ENCODE assay signal across 20 mouse cellular contexts in the genomic region with DNA sequence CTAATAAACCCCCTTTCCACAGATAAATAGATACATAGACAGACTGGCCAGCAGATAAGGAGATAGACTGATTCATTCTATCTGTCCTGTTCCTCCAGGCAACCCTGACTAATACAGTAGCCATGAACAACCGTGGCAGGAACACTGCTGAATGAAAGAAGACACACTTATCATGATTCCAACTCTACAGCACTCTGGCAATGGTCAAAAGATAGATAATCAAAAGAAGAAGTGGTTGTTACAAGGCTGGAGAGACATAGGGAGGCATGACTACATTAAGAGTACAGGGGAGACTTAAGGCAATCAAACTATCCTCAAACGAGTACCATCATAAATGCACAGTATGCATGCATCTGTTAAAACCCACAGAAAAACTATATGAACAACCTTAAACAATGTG. TPM values are rescaled to one million over a fixed set of nuclear protein-coding genes. Genes with fewer than 3 reads are reported as not detected.
A peak's percentile ranks its signal among the peaks of the same experiment; 100 is the strongest.
DNase-seq lines count a peak whose midpoint lies in the region; ATAC-seq and TF ChIP-seq lines count a peak whose summit lies in the region.
"Had no signal": no experiment of that assay in that cellular context is flagged by ENCODE, and none has a peak within 500 bp of the region (broad histone marks: within the 10 kb centered on the region; RNA-seq: fewer than 3 reads in every experiment).

No protein-coding gene starts in this region.

- no peak overlapping the region for H3K9ac ChIP-seq in MEL (ENCODE audit: control insufficient read depth, low read depth, low read length, poor library complexity, severe bottlenecking)
- no peak overlapping the region for H3K9ac ChIP-seq in hindbrain, embryonic 12.5 days
- H3K9ac ChIP-seq: embryonic facial prominence, embryonic 12.5 days; forebrain, embryonic 12.5 days had no signal

- peak; percentile 22 for DNase-seq in heart, embryonic 10.5 days (ENCODE audit: low spot score)
- no peak for DNase-seq in heart, adult 18-20 months
- DNase-seq in MEL (ENCODE audit: low read depth, low spot score) = peak; percentile 62
- no peak for DNase-seq in forebrain, embryonic 10.5 days (ENCODE audit: extremely low spot score, low spot score)
- DNase-seq: adrenal gland, adult 8-10 months; adrenal gland, postnatal 14 days; adrenal gland, postnatal 36 days; cerebellum, adult 11-12 months; cerebellum, adult 2 months; cerebellum, adult 9-10 months; cerebellum, postnatal 10 days; cerebellum, postnatal 25 days had no signal

- no peaks in the 10 kb centered on the region for H3K9me3 ChIP-seq in heart, embryonic 10.5 days
- no peaks in the 10 kb centered on the region for H3K9me3 ChIP-seq in MEL (replicated peaks; ENCODE audit: insufficient read depth, low read length)
- no peaks in the 10 kb centered on the region for H3K9me3 ChIP-seq in forebrain, embryonic 10.5 days
- no peaks in the 10 kb centered on the region for H3K9me3 ChIP-seq in hindbrain, embryonic 12.5 days (replicated peaks)
- H3K9me3 ChIP-seq: embryonic facial prominence, embryonic 10.5 days; embryonic facial prominence, embryonic 12.5 days had no signal

- H3K4me2 ChIP-seq in hindbrain, embryonic 12.5 days (replicated peaks) = no peak overlapping the region
- H3K4me2 ChIP-seq: embryonic facial prominence, embryonic 12.5 days; forebrain, embryonic 12.5 days had no signal

- TF ChIP-seq POLR2A in MEL (IDR thresholded peaks at IDR 0.05; ENCODE audit: control insufficient read depth in 1 of 2, insufficient read depth in 1 of 2, low read depth in 1 of 2, low read length in 2 of 2, poor library complexity in 1 of 2) = no peak

- TF ChIP-seq EP300 in MEL (IDR thresholded peaks at IDR 0.05; ENCODE audit: low read depth in 1 of 2, low read length in 2 of 2) = peak; percentile 60 to 88

- peaks cover 25% of the 10 kb centered on the region; the same call in 1 of the 2 replicates for H3K4me1 ChIP-seq in heart, embryonic 10.5 days
- H3K4me1 ChIP-seq in MEL (ENCODE audit: control insufficient read depth in 1 of 2, insufficient read depth in 2 of 2, low read length in 2 of 2) = peaks cover 8 to 9% of the 10 kb centered on the region in 2 experiments
- peaks cover 12% of the 10 kb centered on the region for H3K4me1 ChIP-seq in forebrain, embryonic 10.5 days
- H3K4me1 ChIP-seq in hindbrain, embryonic 12.5 days = peaks cover 7% of the 10 kb centered on the region

- H3K4me3 ChIP-seq in heart, embryonic 10.5 days = no peak overlapping the region
- no peak overlapping the region for H3K4me3 ChIP-seq in MEL (ENCODE audit: control insufficient read depth in 1 of 2, insufficient read depth in 1 of 2, low read depth in 2 of 2, low read length in 2 of 2)
- H3K4me3 ChIP-seq in forebrain, embryonic 10.5 days = no peak overlapping the region
- H3K4me3 ChIP-seq in hindbrain, embryonic 12.5 days = no peak overlapping the region
- H3K4me3 ChIP-seq: embryonic facial prominence, embryonic 10.5 days; embryonic facial prominence, embryonic 12.5 days; forebrain, embryonic 12.5 days had no signal

- H3K27ac ChIP-seq in heart, embryonic 10.5 days = no peak overlapping the region
- peak overlapping the region; percentile 55 for H3K27ac ChIP-seq in MEL (ENCODE audit: control insufficient read depth, low read depth, low read length)
- H3K27ac ChIP-seq in forebrain, embryonic 10.5 days = no peak overlapping the region
- no peak overlapping the region for H3K27ac ChIP-seq in hindbrain, embryonic 12.5 days
- H3K27ac ChIP-seq: embryonic facial prominence, embryonic 10.5 days; embryonic facial prominence, embryonic 12.5 days; forebrain, embryonic 12.5 days had no signal

- peaks cover 29% of the 10 kb centered on the region for H3K36me3 ChIP-seq in heart, embryonic 10.5 days
- H3K36me3 ChIP-seq in MEL (ENCODE audit: control insufficient read depth in 1 of 2, insufficient read depth in 2 of 2, low read length in 2 of 2) = peaks cover 2 to 18% of the 10 kb centered on the region in 2 experiments
- H3K36me3 ChIP-seq in forebrain, embryonic 10.5 days (replicated peaks) = peaks cover 66% of the 10 kb centered on the region
- peaks cover 30% of the 10 kb centered on the region for H3K36me3 ChIP-seq in hindbrain, embryonic 12.5 days

- ATAC-seq in hindbrain, embryonic 12.5 days (ENCODE audit: low FRiP score) = no peak
- ATAC-seq: activated CD4-positive, CD25-positive, alpha-beta regulatory T cell, adult 4 months; forebrain, embryonic 14.5 days; forebrain, embryonic 16.5 days; Patski had no signal

- no peaks in the 10 kb centered on the region for H3K27me3 ChIP-seq in heart, embryonic 10.5 days (ENCODE audit: insufficient read depth, poor library complexity, severe bottlenecking)
- H3K27me3 ChIP-seq in MEL (ENCODE audit: control insufficient read depth in 1 of 2, insufficient read depth in 2 of 2, low read length in 2 of 2) = no peaks in the 10 kb centered on the region
- H3K27me3 ChIP-seq in forebrain, embryonic 10.5 days (ENCODE audit: poor library complexity, severe bottlenecking) = no peaks in the 10 kb centered on the region
- no peaks in the 10 kb centered on the region for H3K27me3 ChIP-seq in hindbrain, embryonic 12.5 days
- H3K27me3 ChIP-seq: embryonic facial prominence, embryonic 12.5 days; forebrain, embryonic 12.5 days; Patski had no signal

- H3K79me2 ChIP-seq in MEL (ENCODE audit: control insufficient read depth, insufficient read depth, low read length, poor library complexity) = no peaks in the 10 kb centered on the region; the same call in 1 of the 2 replicates

- TF ChIP-seq CTCF in MEL (IDR thresholded peaks at IDR 0.05 in 2 of 3, conservative IDR thresholded peaks at IDR 0.05 in 1 of 3; ENCODE audit: control insufficient read depth in 1 of 3, insufficient read depth in 1 of 3, low read depth in 2 of 3, low read length in 3 of 3, poor library complexity in 1 of 3, severe bottlenecking in 1 of 3) = no peak

- no peak for TF ChIP-seq RAD21 in MEL (IDR thresholded peaks at IDR 0.05; ENCODE audit: low read depth, low read length)

- 86% methylated on average over 2 of the region's 2 CpGs for WGBS in heart, embryonic 10.5 days
- 95% methylated on average over 2 of the region's 2 CpGs for WGBS in forebrain, embryonic 10.5 days
- 94% methylated on average over 2 of the region's 2 CpGs for WGBS in hindbrain, embryonic 12.5 days

TF ChIP-seq in MEL, 35 proteins besides CTCF, POLR2A, EP300 and RAD21 (continues in another document):
- no peak for TF ChIP-seq MYB (IDR thresholded peaks at IDR 0.05; ENCODE audit: low read depth, low read length)
- TF ChIP-seq MAFK (IDR thresholded peaks at IDR 0.05; ENCODE audit: borderline replicate concordance, low read depth, low read length) = no peak
- TF ChIP-seq TCF12 (IDR thresholded peaks at IDR 0.05; ENCODE audit: low read depth, low read length) = peak; percentile 77
- no peak for TF ChIP-seq POLR2AphosphoS5 (IDR thresholded peaks at IDR 0.05; ENCODE audit: borderline replicate concordance, low read depth, low read length)
- peak; percentile 60 for TF ChIP-seq RCOR1 (IDR thresholded peaks at IDR 0.05; ENCODE audit: low read depth, low read length)
- no peak for TF ChIP-seq JUND (IDR thresholded peaks at IDR 0.05; ENCODE audit: low read depth, low read length)
- TF ChIP-seq POLR2AphosphoS2 (IDR thresholded peaks at IDR 0.05; ENCODE audit: low read length) = no peak
- TF ChIP-seq CHD1 (IDR thresholded peaks at IDR 0.05; ENCODE audit: low read depth, low read length) = no peak
- 0 out of 2 replicates have a peak, but pooled peaks have one; percentile 32 for TF ChIP-seq MAX (IDR thresholded peaks at IDR 0.05; ENCODE audit: low read length)
- no peak for TF ChIP-seq GABPA (IDR thresholded peaks at IDR 0.05; ENCODE audit: low read depth, low read length)
- TF ChIP-seq CHD2 (IDR thresholded peaks at IDR 0.05; ENCODE audit: low read length) = no peak
- TF ChIP-seq TBP (IDR thresholded peaks at IDR 0.05; ENCODE audit: low read depth, low read length) = peak; percentile 26; the same call in 1 of the 2 replicates
- TF ChIP-seq ZMIZ1 (IDR thresholded peaks at IDR 0.05; ENCODE audit: low read depth, low read length) = no peak
- no peak for TF ChIP-seq MAZ (IDR thresholded peaks at IDR 0.05; ENCODE audit: low read depth, low read length)
- TF ChIP-seq ZNF384 (IDR thresholded peaks at IDR 0.05; ENCODE audit: low read depth, low read length) = no peak
- no peak for TF ChIP-seq USF2 (IDR thresholded peaks at IDR 0.05; ENCODE audit: borderline replicate concordance in 1 of 2, insufficient read depth in 1 of 2, low read depth in 1 of 2, low read length in 2 of 2)
- TF ChIP-seq ETS1 (IDR thresholded peaks at IDR 0.05; ENCODE audit: low read depth, low read length) = peak; percentile 59
- peak; percentile 58; the same call in 1 of the 2 replicates for TF ChIP-seq MYC (IDR thresholded peaks at IDR 0.05; ENCODE audit: low read depth, low read length)
- TF ChIP-seq MXI1 (IDR thresholded peaks at IDR 0.05; ENCODE audit: low read depth, low read length) = peak; percentile 74
- no peak for TF ChIP-seq KAT2A (conservative IDR thresholded peaks at IDR 0.05; ENCODE audit: low read depth, low read length)
- TF ChIP-seq GATA1 (IDR thresholded peaks at IDR 0.05; ENCODE audit: low read depth, low read length) = peak; percentile 88
- no peak for TF ChIP-seq UBTF (IDR thresholded peaks at IDR 0.05; ENCODE audit: borderline replicate concordance, insufficient read depth, low read depth, low read length)
- no peak for TF ChIP-seq TAL1 (IDR thresholded peaks at IDR 0.05; ENCODE audit: low read length)
- TF ChIP-seq SMC3 (IDR thresholded peaks at IDR 0.05; ENCODE audit: low read depth, low read length) = no peak

RNA-seq across cellular contexts. Expression of gene Twsg1, which starts 5.6 kb away (rescaled TPM):
- polyA plus RNA-seq in heart, embryonic 10.5 days (2016; fragmentation: Nextera tagmentation; extraction: Ambion mirVana) = 74.4 and 79.4 TPM in 2 replicates
- 10 to 100 TPM; 74.0 to 76.9 TPM for total RNA-seq in heart, adult 18-20 months (2021)
- total RNA-seq in MEL (2012; rRNA removed) = 11.9 and 17.0 TPM in 2 replicates
- 10 to 100 TPM in 1 of 2 experiments, not detected in 1; 17.7 TPM for polyA plus RNA-seq in MEL (2012; ENCODE audit: insufficient read depth in 1 of 2, insufficient read length in 2 of 2, low read depth in 1 of 2, low replicate concordance in 2 of 2, missing spikeins in 1 of 2)
- 85.6 and 87.5 TPM in 2 replicates for polyA plus RNA-seq in forebrain, embryonic 10.5 days (2016; fragmentation: Nextera tagmentation; extraction: Ambion mirVana)
- 100 and 108 TPM in 2 replicates for polyA plus RNA-seq in hindbrain, embryonic 12.5 days (2016; fragmentation: Nextera tagmentation; extraction: Ambion mirVana)

RNA-seq across cellular contexts. Expression of gene Ralbp1, which starts 59.8 kb away (rescaled TPM):
- 46.1 and 52.1 TPM in 2 replicates for polyA plus RNA-seq in heart, embryonic 10.5 days (2016; fragmentation: Nextera tagmentation; extraction: Ambion mirVana)
- total RNA-seq in heart, adult 18-20 months (2021) = 10 to 100 TPM; 35.3 to 36.3 TPM
- 53.2 and 57.7 TPM in 2 replicates for total RNA-seq in MEL (2012; rRNA removed)
- 10 to 100 TPM in 1 of 2 experiments, not detected in 1; 69.6 TPM for polyA plus RNA-seq in MEL (2012; ENCODE audit: insufficient read depth in 1 of 2, insufficient read length in 2 of 2, low read depth in 1 of 2, low replicate concordance in 2 of 2, missing spikeins in 1 of 2)
- polyA plus RNA-seq in forebrain, embryonic 10.5 days (2016; fragmentation: Nextera tagmentation; extraction: Ambion mirVana) = 48.6 and 50.0 TPM in 2 replicates
- polyA plus RNA-seq in hindbrain, embryonic 12.5 days (2016; fragmentation: Nextera tagmentation; extraction: Ambion mirVana) = 49.3 and 50.9 TPM in 2 replicates

Comparison
In these comparisons a context has a peak if more than half of its experiments do, and no peak if none do; other contexts are left out.
1. DNase-seq: peak in heart, embryonic 10.5 days (single experiment) and MEL (single experiment); none in heart, adult 18-20 months (0 of 2) and forebrain, embryonic 10.5 days (single experiment).